Mouse (Mus musculus): ENCODE data around the gene Golt1a. TPM values are rescaled to one million over a fixed set of nuclear protein-coding genes. Genes with fewer than 3 reads are reported as not detected.

Gene Golt1a
- not detected in 2 replicates for total RNA-seq (2012; rRNA removed)

GRCm38 (mm10) chr1:133309652-133310267, at the start of gene Golt1a:
TSS of gene Golt1a (plus strand) at chr1:133309800.
- Histone ChIP-seq H3K9ac (ENCODE audit: insufficient read depth, low read depth, low read length, poor library complexity, severe bottlenecking) (no peak within 1 kb of the TSS), H3K9me3 (ENCODE audit: control insufficient read depth, insufficient read depth, low read depth, low read length) (no peaks in the 10 kb centered on the region), H3K27ac (ENCODE audit: insufficient read depth, low read depth, low read length, poor library complexity, severe bottlenecking) (no peak within 1 kb of the TSS), H3K4me3 (ENCODE audit: insufficient read depth in 1 of 2, low read depth in 1 of 2, low read length in 2 of 2, poor library complexity in 1 of 2, severe bottlenecking in 1 of 2) (no peak within 1 kb of the TSS), H3K36me3 (ENCODE audit: control insufficient read depth, insufficient read depth, low read length, poor library complexity, severe bottlenecking) (no peaks in the 10 kb centered on the region), H3K4me1 (ENCODE audit: control insufficient read depth in 2 of 2, insufficient read depth in 2 of 2, low read length in 2 of 2, poor library complexity in 1 of 2) (peaks cover 0 to 18% of the 10 kb centered on the region in 2 experiments; a peak in 2 of 4 replicates)
- DNase-seq (ENCODE audit: low read depth, low spot score), result no peak
- TF ChIP-seq MAFK (IDR thresholded peaks at IDR 0.05; ENCODE audit: insufficient read depth, low read depth, low read length) (no peak), CHD2 (IDR thresholded peaks at IDR 0.05; ENCODE audit: low read depth, low read length) (no peak), ZNF384 (IDR thresholded peaks at IDR 0.05; ENCODE audit: low read depth, low read length) (no peak), HCFC1 (IDR thresholded peaks at IDR 0.05; ENCODE audit: borderline replicate concordance, insufficient read depth, low read length) (no peak), ZC3H11A (IDR thresholded peaks at IDR 0.05; ENCODE audit: borderline replicate concordance, low read depth, low read length) (no peak)
- in situ Hi-C loops (cut with MboI; ENCODE audit: low sequenced_read_pairs in 2 of 2, unreplicated experiment in 2 of 2), result no loop called here

GRCm38 (mm10) chr1:133262628-133263027, 47.0 kb upstream of the Golt1a start:
- no peak overlapping the region for H3K9ac ChIP-seq (ENCODE audit: insufficient read depth, low read depth, low read length, poor library complexity, severe bottlenecking)
- DNase-seq (ENCODE audit: low read depth, low spot score), result no peak
- H3K27ac ChIP-seq (ENCODE audit: insufficient read depth, low read depth, low read length, poor library complexity, severe bottlenecking), result no peak overlapping the region
- H3K36me3 ChIP-seq (ENCODE audit: control insufficient read depth, insufficient read depth, low read length, poor library complexity, severe bottlenecking), result no peaks in the 10 kb centered on the region
- in situ Hi-C loops (cut with MboI; ENCODE audit: low sequenced_read_pairs in 2 of 2, unreplicated experiment in 2 of 2), result no loop called here
- no peak for TF ChIP-seq CHD2 (IDR thresholded peaks at IDR 0.05; ENCODE audit: low read depth, low read length)
- no peak for TF ChIP-seq ZC3H11A (IDR thresholded peaks at IDR 0.05; ENCODE audit: borderline replicate concordance, low read depth, low read length)
- no peak for TF ChIP-seq MAFK (IDR thresholded peaks at IDR 0.05; ENCODE audit: insufficient read depth, low read depth, low read length)
- no peak for TF ChIP-seq HCFC1 (IDR thresholded peaks at IDR 0.05; ENCODE audit: borderline replicate concordance, insufficient read depth, low read length)
- no peak for TF ChIP-seq ZNF384 (IDR thresholded peaks at IDR 0.05; ENCODE audit: low read depth, low read length)
- no peak overlapping the region for H3K4me3 ChIP-seq (ENCODE audit: insufficient read depth in 1 of 2, low read depth in 1 of 2, low read length in 2 of 2, poor library complexity in 1 of 2, severe bottlenecking in 1 of 2)
- H3K4me1 ChIP-seq (ENCODE audit: control insufficient read depth in 2 of 2, insufficient read depth in 2 of 2, low read length in 2 of 2, poor library complexity in 1 of 2), result peaks cover 4 to 17% of the 10 kb centered on the region in 2 experiments; a peak in 1 of 4 replicates
- H3K9me3 ChIP-seq (ENCODE audit: control insufficient read depth, insufficient read depth, low read depth, low read length), result no peaks in the 10 kb centered on the region

GRCm38 (mm10) chr1:133263134-133263533, 46.5 kb upstream of the Golt1a start:
- no peaks in the 10 kb centered on the region for H3K9me3 ChIP-seq (ENCODE audit: control insufficient read depth, insufficient read depth, low read depth, low read length)
- H3K36me3 ChIP-seq (ENCODE audit: control insufficient read depth, insufficient read depth, low read length, poor library complexity, severe bottlenecking), result no peaks in the 10 kb centered on the region
- H3K4me3 ChIP-seq (ENCODE audit: insufficient read depth in 1 of 2, low read depth in 1 of 2, low read length in 2 of 2, poor library complexity in 1 of 2, severe bottlenecking in 1 of 2), result no peak overlapping the region
- TF ChIP-seq ZNF384 (IDR thresholded peaks at IDR 0.05; ENCODE audit: low read depth, low read length) (no peak), ZC3H11A (IDR thresholded peaks at IDR 0.05; ENCODE audit: borderline replicate concordance, low read depth, low read length) (no peak), MAFK (IDR thresholded peaks at IDR 0.05; ENCODE audit: insufficient read depth, low read depth, low read length) (no peak), HCFC1 (IDR thresholded peaks at IDR 0.05; ENCODE audit: borderline replicate concordance, insufficient read depth, low read length) (no peak)
- no peak overlapping the region for H3K27ac ChIP-seq (ENCODE audit: insufficient read depth, low read depth, low read length, poor library complexity, severe bottlenecking)
- H3K4me1 ChIP-seq (ENCODE audit: control insufficient read depth in 2 of 2, insufficient read depth in 2 of 2, low read length in 2 of 2, poor library complexity in 1 of 2), result peaks cover 4 to 20% of the 10 kb centered on the region in 2 experiments; a peak in 1 of 4 replicates
- H3K9ac ChIP-seq (ENCODE audit: insufficient read depth, low read depth, low read length, poor library complexity, severe bottlenecking), result no peak overlapping the region
- no peak for DNase-seq (ENCODE audit: low read depth, low spot score)
- in situ Hi-C loops (cut with MboI; ENCODE audit: low sequenced_read_pairs in 2 of 2, unreplicated experiment in 2 of 2), result no loop called here

GRCm38 (mm10) chr1:133264367-133264766, 45.2 kb upstream of the Golt1a start:
- Histone ChIP-seq H3K36me3 (ENCODE audit: control insufficient read depth, insufficient read depth, low read length, poor library complexity, severe bottlenecking) (no peaks in the 10 kb centered on the region), H3K9me3 (ENCODE audit: control insufficient read depth, insufficient read depth, low read depth, low read length) (no peaks in the 10 kb centered on the region), H3K4me3 (ENCODE audit: insufficient read depth in 1 of 2, low read depth in 1 of 2, low read length in 2 of 2, poor library complexity in 1 of 2, severe bottlenecking in 1 of 2) (no peak overlapping the region), H3K4me1 (ENCODE audit: control insufficient read depth in 2 of 2, insufficient read depth in 2 of 2, low read length in 2 of 2, poor library complexity in 1 of 2) (peaks cover 0 to 19% of the 10 kb centered on the region in 2 experiments; a peak in 1 of 4 replicates), H3K9ac (ENCODE audit: insufficient read depth, low read depth, low read length, poor library complexity, severe bottlenecking) (no peak overlapping the region), H3K27ac (ENCODE audit: insufficient read depth, low read depth, low read length, poor library complexity, severe bottlenecking) (no peak overlapping the region)
- TF ChIP-seq HCFC1 (IDR thresholded peaks at IDR 0.05; ENCODE audit: borderline replicate concordance, insufficient read depth, low read length) (no peak), CHD2 (IDR thresholded peaks at IDR 0.05; ENCODE audit: low read depth, low read length) (no peak), MAFK (IDR thresholded peaks at IDR 0.05; ENCODE audit: insufficient read depth, low read depth, low read length) (no peak), ZNF384 (IDR thresholded peaks at IDR 0.05; ENCODE audit: low read depth, low read length) (no peak), ZC3H11A (IDR thresholded peaks at IDR 0.05; ENCODE audit: borderline replicate concordance, low read depth, low read length) (no peak)
- in situ Hi-C loops (cut with MboI; ENCODE audit: low sequenced_read_pairs in 2 of 2, unreplicated experiment in 2 of 2), result no loop called here
- DNase-seq (ENCODE audit: low read depth, low spot score), result no peak

All from ES-E14 (cell line).